Mouse (Mus musculus): ENCODE results near the gene Sdc1.

Sdc1 gene

GRCm38 (mm10) chr12:8827014-8827715, 56.0 kb downstream of the Sdc1 start:
- DNase-seq (ENCODE audit: low spot score in 2 of 2), result no peak

- no peak for DNase-seq (ENCODE audit: low spot score in 2 of 2)
Observed at GRCm38 (mm10) chr12:8829032-8829660, 58.0 kb downstream of the Sdc1 start.

- DNase-seq (ENCODE audit: low spot score in 2 of 2), result no peak
Observed at GRCm38 (mm10) chr12:8829661-8830040, 58.5 kb downstream of the Sdc1 start.

- no peak for DNase-seq (ENCODE audit: low spot score in 2 of 2)
Observed at GRCm38 (mm10) chr12:8830967-8831635, 60.0 kb downstream of the Sdc1 start.

- DNase-seq (ENCODE audit: low spot score in 2 of 2), result no peak
Observed at GRCm38 (mm10) chr12:8831710-8832109, 60.6 kb downstream of the Sdc1 start.

GRCm38 (mm10) chr12:8840782-8841325, 69.7 kb downstream of the Sdc1 start:
- no peak for DNase-seq (ENCODE audit: low spot score in 2 of 2)

GRCm38 (mm10) chr12:8842725-8843124, 71.6 kb downstream of the Sdc1 start:
- no peak for DNase-seq (ENCODE audit: low spot score in 2 of 2)
